Mouse (Mus musculus): Measurements from ENCODE around the gene Nostrin.

DNA sequence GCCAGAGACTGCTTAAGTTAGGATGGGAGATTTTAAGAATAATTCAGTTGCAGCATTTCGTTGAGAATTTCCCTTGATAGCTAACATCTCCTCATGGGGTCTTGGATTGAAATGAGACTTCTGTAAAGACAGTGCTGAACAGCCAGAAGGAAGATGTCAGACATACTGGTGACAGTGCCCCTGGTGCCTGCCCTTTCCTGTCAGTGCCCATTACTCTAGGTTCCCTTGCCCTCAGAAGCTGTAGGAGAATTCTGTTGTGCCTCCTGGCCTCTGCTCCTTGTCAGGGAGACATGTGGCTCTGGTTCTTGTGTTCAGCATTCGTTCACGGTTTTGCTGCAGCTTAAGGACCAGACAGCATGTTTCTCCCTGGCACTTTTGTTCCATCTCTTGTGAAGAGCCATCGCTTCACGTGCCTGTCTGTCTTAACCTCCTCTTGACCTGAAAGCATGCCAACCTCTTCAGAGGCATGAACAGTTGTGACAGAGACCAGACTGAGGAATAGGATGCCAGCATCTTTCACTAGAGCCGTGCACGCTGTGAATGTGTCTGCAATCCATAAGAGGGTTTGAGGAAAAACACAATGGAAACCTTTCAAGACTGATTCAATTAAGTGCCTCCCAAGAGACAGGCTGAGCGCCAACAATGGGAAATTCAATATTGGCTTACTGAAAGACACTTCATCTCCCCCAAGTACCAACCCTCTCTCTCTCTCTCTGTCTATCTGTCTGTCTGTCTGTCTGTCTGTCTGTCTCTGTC lies 48.9 kb upstream of the Nostrin start:
- TF ChIP-seq CTCF (IDR thresholded peaks at IDR 0.05; ENCODE audit: low read depth) = no peak
- no peak for TF ChIP-seq EP300 (IDR thresholded peaks at IDR 0.05; ENCODE audit: low read depth)

Measured in heart, postnatal 0 days (tissue).